Mouse (Mus musculus) testis, adult 2 months (tissue): ENCODE measurements around the gene Atp13a5. TPM values are rescaled to one million over a fixed set of nuclear protein-coding genes. Genes with fewer than 3 reads are reported as not detected.

Source experiments
- H3K27ac ChIP-seq: fragments of 200-500 bp; 2 replicates; pipeline ENCODE4 v1.5.1; 2012; ENCODE audit warnings: low read depth, low read length; ENCODE audit not compliant: control insufficient read depth, insufficient read depth
- H3K27me3 ChIP-seq: fragments of 200-500 bp; 2 replicates; pipeline ENCODE4 v1.6.1; 2012; ENCODE audit warnings: mild to moderate bottlenecking, low read length, moderate library complexity; ENCODE audit not compliant: control insufficient read depth, insufficient read depth
- H3K36me3 ChIP-seq: fragments of 200-500 bp; 2 replicates; pipeline ENCODE4 v1.6.1; 2012; ENCODE audit warnings: mild to moderate bottlenecking, low read length; ENCODE audit not compliant: control insufficient read depth, insufficient read depth
- H3K4me1 ChIP-seq: fragments of 200-500 bp; 2 replicates; pipeline ENCODE4 v1.6.1; 2012; ENCODE audit warnings: low read length; ENCODE audit not compliant: control insufficient read depth, insufficient read depth
- H3K4me3 ChIP-seq: fragments of 200-500 bp; 2 replicates; pipeline ENCODE4 v1.5.1; 2012; ENCODE audit warnings: low read depth, mild to moderate bottlenecking, low read length, moderate library complexity, mixed read lengths; ENCODE audit not compliant: control insufficient read depth
- CTCF ChIP-seq: fragments of 200-500 bp; IDR thresholded peaks from 2 replicates; pipeline ENCODE4 v1.5.1; 2012; ENCODE audit warnings: low read depth, mild to moderate bottlenecking, inconsistent platforms, low read length, moderate library complexity; ENCODE audit not compliant: control insufficient read depth, insufficient read depth, insufficient replicate concordance
- POLR2A ChIP-seq: fragments of 200-500 bp; IDR thresholded peaks from 2 replicates; pipeline ENCODE4 v1.6.1; 2012; ENCODE audit warnings: low read depth, mild to moderate bottlenecking, inconsistent platforms, low read length, moderate library complexity; ENCODE audit not compliant: control insufficient read depth
- polyA plus RNA-seq: library from polyadenylated mRNA; depleted of rRNA; stranded (reverse); fragments of >200 nt; gene quantifications from 2 replicates; pipeline ENCODE4 v1.2.3, GENCODE M21; 2012

The Atp13a5 gene
- polyA plus RNA-seq, 1 experiment: 0.05 TPM

GRCm38 (mm10) chr16:29330948-29331347 lies 47.6 kb downstream of the Atp13a5 start:
- TF ChIP-seq POLR2A: no peak
- no peak for TF ChIP-seq CTCF
- Histone ChIP-seq H3K36me3 (no peaks in the 10 kb centered on the region), H3K4me1 (no peaks in the 10 kb centered on the region)

DNA sequence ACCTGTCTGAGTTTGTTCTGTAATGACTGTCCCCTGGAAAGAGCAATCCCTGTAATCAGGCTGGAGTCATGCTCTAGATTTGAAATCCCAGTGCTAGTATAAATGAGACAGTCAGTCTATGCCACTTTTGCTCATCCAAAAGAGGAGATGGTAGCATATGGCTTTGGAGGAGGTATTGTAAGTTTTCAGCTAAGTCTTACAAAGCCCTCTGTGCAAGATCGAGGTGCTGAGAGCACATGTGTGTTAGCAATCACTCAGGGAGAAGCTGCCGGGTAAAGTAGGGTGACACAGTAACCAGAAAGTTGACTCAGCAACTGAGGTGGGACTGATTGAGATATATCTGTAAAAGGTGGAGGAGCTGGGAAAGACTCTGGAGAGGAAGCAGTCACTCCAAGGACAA lies 49.3 kb downstream of the Atp13a5 start:
- TF ChIP-seq POLR2A (no peak), CTCF (no peak)
- Histone ChIP-seq H3K27me3 (no peaks in the 10 kb centered on the region), H3K36me3 (no peaks in the 10 kb centered on the region), H3K4me1 (no peaks in the 10 kb centered on the region), H3K27ac (no peak overlapping the region), H3K4me3 (no peak overlapping the region)

More at GRCm38 (mm10) chr16:29330948-29331347, 47.6 kb downstream of the Atp13a5 start:
- Histone ChIP-seq H3K27me3 (no peaks in the 10 kb centered on the region), H3K4me3 (no peak overlapping the region), H3K27ac (no peak overlapping the region)

DNA sequence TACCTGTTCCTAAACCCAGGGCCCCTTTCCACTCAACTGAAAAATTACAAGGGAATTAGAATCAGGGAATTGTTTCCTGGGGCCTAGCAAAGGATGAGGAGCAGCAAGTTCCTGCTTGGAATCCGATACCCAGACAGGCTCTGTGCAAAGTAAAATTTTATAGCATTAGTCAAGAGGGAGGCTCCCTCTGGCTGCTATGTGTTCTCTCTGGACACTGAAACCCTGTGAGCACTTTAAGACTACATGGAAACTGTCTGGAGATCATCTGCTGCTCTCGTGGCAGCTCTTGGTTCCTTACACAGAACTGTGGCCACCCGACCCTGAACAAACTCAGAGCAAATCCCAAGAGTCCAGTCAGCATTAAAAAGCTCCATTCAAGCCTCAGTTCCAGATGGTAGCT lies 50.6 kb downstream of the Atp13a5 start:
- Histone ChIP-seq H3K36me3 (no peaks in the 10 kb centered on the region), H3K27ac (no peak overlapping the region), H3K27me3 (no peaks in the 10 kb centered on the region), H3K4me1 (no peaks in the 10 kb centered on the region), H3K4me3 (no peak overlapping the region)
- TF ChIP-seq CTCF (no peak), POLR2A (no peak)

- Histone ChIP-seq H3K27me3 (no peaks in the 10 kb centered on the region), H3K27ac (no peak overlapping the region), H3K4me3 (no peak overlapping the region), H3K36me3 (no peaks in the 10 kb centered on the region), H3K4me1 (no peaks in the 10 kb centered on the region)
- TF ChIP-seq POLR2A (no peak), CTCF (no peak)
Measured at GRCm38 (mm10) chr16:29325233-29325919, 53.2 kb downstream of the Atp13a5 start.

DNA sequence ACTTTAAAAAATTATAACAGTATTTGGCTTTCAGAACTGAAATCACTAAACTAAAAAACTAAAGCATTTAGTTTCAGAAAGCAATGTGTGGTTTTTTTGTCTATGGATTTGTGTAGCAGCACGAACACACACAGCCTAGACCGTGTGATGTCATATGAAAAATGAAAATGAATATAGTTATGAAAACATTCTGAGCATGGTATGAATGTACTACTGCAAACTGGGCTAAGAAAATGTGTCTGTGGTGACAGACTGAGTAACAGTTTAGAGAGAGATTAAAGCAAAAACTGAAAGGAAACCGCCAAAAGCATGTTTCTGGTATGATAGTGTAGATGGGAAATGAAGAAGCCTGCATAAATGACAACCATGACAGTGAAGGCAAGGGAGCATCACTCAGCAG lies 57.8 kb downstream of the Atp13a5 start:
- no peaks in the 10 kb centered on the region for H3K27me3 ChIP-seq
- TF ChIP-seq POLR2A (no peak), CTCF (no peak)
- H3K4me1 ChIP-seq: no peaks in the 10 kb centered on the region
- no peak overlapping the region for H3K4me3 ChIP-seq
- H3K36me3 ChIP-seq: no peaks in the 10 kb centered on the region
- H3K27ac ChIP-seq: no peak overlapping the region

DNA sequence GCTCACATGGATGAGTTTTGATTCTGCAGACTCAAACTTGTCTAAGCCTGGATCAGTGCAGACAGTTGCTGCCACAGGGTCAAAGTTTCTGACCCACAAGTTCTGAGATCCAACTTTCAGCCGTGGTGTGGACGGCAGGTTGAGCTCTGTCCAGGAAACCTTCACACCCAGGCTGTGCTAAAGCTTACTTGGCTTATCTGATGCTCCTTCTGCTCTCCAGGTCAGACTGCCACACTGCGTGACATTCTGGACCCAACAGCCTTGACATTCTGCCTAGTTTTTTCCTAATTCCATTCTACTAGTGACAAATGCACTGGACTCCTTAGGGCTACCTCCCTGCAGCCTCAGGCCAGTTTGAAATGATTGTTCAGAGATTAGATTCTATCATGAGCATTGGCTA lies 63.1 kb downstream of the Atp13a5 start:
- no peak overlapping the region for H3K27ac ChIP-seq
- H3K27me3 ChIP-seq: no peaks in the 10 kb centered on the region
- H3K4me3 ChIP-seq: no peak overlapping the region

DNA sequence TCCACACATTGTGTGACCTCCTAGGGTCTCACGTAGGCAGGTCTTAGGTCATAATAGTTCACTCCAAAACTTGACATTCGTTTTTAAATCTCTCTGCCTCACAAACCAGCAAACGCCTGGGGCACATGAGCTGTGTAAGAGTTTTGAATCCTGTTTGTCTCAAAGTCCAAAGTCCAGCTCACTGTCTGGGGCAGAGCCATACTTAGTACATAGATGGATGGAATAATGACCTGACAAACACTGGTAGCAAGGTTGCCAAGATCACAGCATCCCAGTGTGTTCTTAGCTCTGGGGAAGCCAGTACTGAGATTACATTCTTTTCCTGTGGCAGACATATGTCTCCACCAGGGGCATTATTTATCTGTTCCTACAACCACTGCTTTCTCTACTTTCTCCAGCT lies 63.5 kb downstream of the Atp13a5 start:
- Histone ChIP-seq H3K27ac (no peak overlapping the region), H3K27me3 (no peaks in the 10 kb centered on the region), H3K4me1 (no peaks in the 10 kb centered on the region), H3K36me3 (no peaks in the 10 kb centered on the region), H3K4me3 (no peak overlapping the region)
- no peak for TF ChIP-seq CTCF
- no peak for TF ChIP-seq POLR2A

More for the DNA sequence above, 63.1 kb downstream of the Atp13a5 start:
- TF ChIP-seq POLR2A (no peak), CTCF (no peak)
- Histone ChIP-seq H3K4me1 (no peaks in the 10 kb centered on the region), H3K36me3 (no peaks in the 10 kb centered on the region)

DNA sequence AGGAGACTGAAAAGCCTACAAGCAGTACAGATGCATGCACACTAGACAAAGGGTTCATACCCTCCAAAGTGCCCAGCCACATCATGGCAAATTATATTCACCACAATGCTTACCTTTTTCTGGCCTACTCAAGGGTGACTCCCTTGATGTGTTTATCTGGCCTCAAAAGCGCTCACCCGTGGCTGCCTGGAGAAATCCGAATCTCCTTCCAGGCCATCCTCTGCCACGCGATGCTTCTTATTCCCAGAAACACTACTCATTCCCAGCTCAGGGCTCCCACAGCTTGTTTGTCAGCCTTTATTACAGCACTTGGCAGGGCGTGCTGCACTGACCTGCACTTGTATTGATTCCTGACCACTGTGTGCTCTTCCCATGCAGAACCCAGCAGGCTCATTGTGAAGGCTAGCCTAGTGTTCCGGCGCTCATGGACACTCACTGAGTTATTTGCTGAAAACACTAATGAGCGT lies 80.9 kb downstream of the Atp13a5 start:
- H3K36me3 ChIP-seq: no peaks in the 10 kb centered on the region

More for the DNA sequence above, 80.9 kb downstream of the Atp13a5 start:
- H3K27me3 ChIP-seq: no peaks in the 10 kb centered on the region
- no peak overlapping the region for H3K27ac ChIP-seq
- no peaks in the 10 kb centered on the region for H3K4me1 ChIP-seq
- H3K4me3 ChIP-seq: no peak overlapping the region
- TF ChIP-seq POLR2A (no peak), CTCF (no peak)
